Mouse (Mus musculus): Measurements from ENCODE around the gene Noc2l. TPM values are rescaled to one million over a fixed set of nuclear protein-coding genes. Genes with fewer than 3 reads are reported as not detected.

Gene Noc2l
- total RNA-seq (2012; rRNA removed) (197 and 200 TPM in 2 replicates), total RNA-seq (2014; rRNA removed) (157 and 173 TPM in 2 replicates), polyA plus RNA-seq (2012; ENCODE audit: insufficient read length, low read depth) (244 and 265 TPM in 2 replicates)

DNA sequence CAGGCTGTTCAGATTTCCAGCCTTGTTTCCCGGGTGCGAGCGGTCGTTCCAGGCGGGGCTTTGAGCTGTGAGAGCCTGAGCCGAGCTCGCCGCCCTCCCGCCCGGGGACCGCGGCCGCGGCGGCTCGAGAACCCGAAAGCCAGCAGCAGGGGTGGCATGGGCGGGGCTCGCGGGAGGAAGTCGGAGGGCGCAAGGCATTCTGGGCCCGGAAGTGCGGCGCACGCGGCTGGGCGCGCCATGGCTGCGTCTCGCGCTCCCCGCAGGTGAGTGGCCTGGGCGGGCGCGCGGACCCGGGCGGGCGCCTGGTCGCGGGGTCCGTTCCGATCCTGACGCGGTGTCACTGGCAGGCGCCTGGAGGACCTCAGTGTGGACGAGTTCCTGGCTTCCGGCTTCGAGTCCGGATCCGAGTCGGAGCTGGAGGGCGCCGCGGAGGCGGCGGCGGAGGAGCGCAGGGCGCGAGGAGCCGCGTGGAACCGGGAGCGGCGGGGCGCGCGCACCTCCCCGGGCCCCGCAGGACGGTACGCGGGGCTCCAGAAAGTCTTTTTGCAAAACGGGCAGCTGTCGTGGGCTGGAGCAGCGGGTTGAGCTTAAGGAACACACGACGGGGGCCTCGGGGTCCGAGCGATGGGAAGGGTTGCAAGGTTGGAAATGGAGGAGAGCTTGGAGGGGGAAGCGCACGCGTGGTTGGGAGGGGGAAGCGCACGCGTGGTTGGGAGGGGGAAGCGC is at the start of gene Noc2l:
Gene Noc2l, plus strand, starts transcription at position 203 of the 726 bp plus-strand sequence.
- TF ChIP-seq ELF1 (IDR thresholded peaks at IDR 0.05; ENCODE audit: low read depth, low read length) (peak; percentile 89), BHLHE40 (IDR thresholded peaks at IDR 0.05; ENCODE audit: low read depth, low read length) (peak; percentile 71), TCF12 (IDR thresholded peaks at IDR 0.05; ENCODE audit: low read depth, low read length) (peak; percentile 88), UBTF (IDR thresholded peaks at IDR 0.05; ENCODE audit: low read depth, low read length) (peak; percentile 67; the same call in 1 of the 2 replicates), KAT2A (IDR thresholded peaks at IDR 0.05; ENCODE audit: insufficient replicate concordance, low read length) (peak; percentile 81; the same call in 1 of the 2 replicates), ZMIZ1 (IDR thresholded peaks at IDR 0.05; ENCODE audit: low read depth, low read length) (peak; percentile 66), MYC (IDR thresholded peaks at IDR 0.05; ENCODE audit: low read depth, low read length) (peak; percentile 78), NRF1 (IDR thresholded peaks at IDR 0.05; ENCODE audit: low read depth, low read length) (peak; percentile 58), MXI1 (IDR thresholded peaks at IDR 0.05; ENCODE audit: low read depth, low read length) (peak; percentile 97), NELFE (IDR thresholded peaks at IDR 0.05; ENCODE audit: low read depth, low read length) (peak; percentile 84), TBP (conservative IDR thresholded peaks at IDR 0.05; ENCODE audit: low read depth, low read length) (no peak), MAFK (IDR thresholded peaks at IDR 0.05; ENCODE audit: insufficient replicate concordance, low read length) (no peak), POLR2AphosphoS2 (IDR thresholded peaks at IDR 0.05; ENCODE audit: low read depth, low read length) (peak; percentile 56; the same call in 1 of the 2 replicates), SIN3A (IDR thresholded peaks at IDR 0.05; ENCODE audit: low read length) (peak; percentile 90), HCFC1 (IDR thresholded peaks at IDR 0.05; ENCODE audit: low read depth, low read length) (peak; percentile 86), MAZ (IDR thresholded peaks at IDR 0.05; ENCODE audit: low read depth, low read length) (no peak), POLR2A (IDR thresholded peaks at IDR 0.05; ENCODE audit: low read depth, low read length) (peak; percentile 84), EP300 (IDR thresholded peaks at IDR 0.05; ENCODE audit: low read length) (no peak), ETS1 (conservative IDR thresholded peaks at IDR 0.05; ENCODE audit: low read depth, low read length) (no peak), MAX (IDR thresholded peaks at IDR 0.05; ENCODE audit: low read length) (peak; percentile 87)
- H3K36me3 ChIP-seq (replicated peaks in 1 of 2; ENCODE audit: control insufficient read depth in 1 of 2, insufficient read depth in 1 of 2, low read length in 1 of 2) = peaks cover 58 to 70% of the 10 kb centered on the region in 2 experiments
- H3K9me3 ChIP-seq (replicated peaks; ENCODE audit: low read length) = no peaks in the 10 kb centered on the region
- in situ Hi-C loops (cut with MboI; ENCODE audit: low pct_ligation_motif_present, low pct_unique_long_range_greater_than_20kb, low sequenced_read_pairs) (no loop called here), dilution Hi-C loops (cut with MboI; ENCODE audit: extremely low pct_ligation_motif_present, extremely low pct_unique_long_range_greater_than_20kb, low sequenced_read_pairs) (no loop called here)
- H3K9ac ChIP-seq (ENCODE audit: insufficient read depth, low read depth) = peak within 1 kb of the TSS; percentile 85
- H3K4me1 ChIP-seq (ENCODE audit: control insufficient read depth in 1 of 2, insufficient read depth in 2 of 2) = peaks cover 8 to 32% of the 10 kb centered on the region in 2 experiments
- H3K79me2 ChIP-seq (replicated peaks; ENCODE audit: control insufficient read depth, extremely low read depth, insufficient read depth, poor library complexity, severe bottlenecking) = peaks cover 33% of the 10 kb centered on the region
- H3K4me2 ChIP-seq (ENCODE audit: insufficient read depth, low read depth, poor library complexity, severe bottlenecking) = peak within 1 kb of the TSS; percentile 75
- peak within 1 kb of the TSS; percentile 67 to 88 (median 85) for H3K4me3 ChIP-seq (replicated peaks in 1 of 3; ENCODE audit: low read depth in 2 of 3, low read length in 2 of 3, poor library complexity in 1 of 3)
- no peaks in the 10 kb centered on the region for H3K27me3 ChIP-seq (replicated peaks)
- H3K27ac ChIP-seq (ENCODE audit: insufficient read depth, low read depth) = peak within 1 kb of the TSS; percentile 79
- peak; percentile 88 for DNase-seq (ENCODE audit: extremely low read depth)

All from CH12.LX (cell line).